Mouse (Mus musculus) adrenal gland, postnatal 4 days (tissue): Measurements from ENCODE around the gene Rnf38. TPM values are rescaled to one million over a fixed set of nuclear protein-coding genes. Genes with fewer than 3 reads are reported as not detected.

Source experiments
- microRNA-seq: library from miRNA; unstranded; fragments of <30 nt; microRNA quantifications from one replicate; pipeline ENCODE4 v1.2.0, GENCODE M21; 2021
- total RNA-seq, 2 experiments: library from RNA; stranded (reverse); gene quantifications; 2 replicates each; pipeline ENCODE4 v1.2.3; 2021

The Rnf38 gene
- total RNA-seq, 2 experiments from 2014 or later: 61.0 to 65.1 TPM

Small RNA genes lying within 50 kb of the gene (microRNA-seq; reads per million reads assigned to microRNA genes)
- not detected for gene Mir5106

Other genes starting within 250 kb of the Rnf38 start
- gene Clta, start 229.3 kb downstream of the Rnf38 start, total RNA-seq: 100 to 1,000 TPM; 202 to 211 TPM
- gene Gne, start 149.6 kb downstream of the Rnf38 start, total RNA-seq: 10 to 100 TPM; 34.8 to 48.5 TPM
- gene Melk, start 67.1 kb upstream of the Rnf38 start, total RNA-seq: 10 to 100 TPM in 1 of 2 experiments, 1 to 10 TPM in 1; 8.7 to 11.3 TPM